Mouse (Mus musculus) stomach, postnatal 0 days (tissue): Measurements from ENCODE around the gene Plcd3. TPM values are rescaled to one million over a fixed set of nuclear protein-coding genes. Genes with fewer than 3 reads are reported as not detected.

ENCODE experiments used
- ATAC-seq: fragments of 200-750 bp; cut with Nextera tagmentation; 2 replicates; pipeline ENCODE4 v1.8.0; 2017; ENCODE audit not compliant: low FRiP score, low TSS enrichment
- DNase-seq: peaks from one replicate; pipeline ENCODE4 v3.0.0-alpha.2; 2016; ENCODE audit warnings: low spot score
- H3K27ac ChIP-seq: fragments of 300-500 bp; sonication (generic); replicated peaks from 2 replicates; pipeline ENCODE4 v1.5.1; 2014; ENCODE audit warnings: mild to moderate bottlenecking, control low read depth
- H3K27me3 ChIP-seq: fragments of 300-500 bp; sonication (generic); 2 replicates; pipeline ENCODE4 v1.6.1; 2014; ENCODE audit warnings: low read length; ENCODE audit not compliant: control insufficient read depth, insufficient read depth
- H3K36me3 ChIP-seq: fragments of 300-500 bp; sonication (generic); 2 replicates; pipeline ENCODE4 v1.6.1; 2014; ENCODE audit warnings: low read length, mixed read lengths; ENCODE audit not compliant: control insufficient read depth, insufficient read depth
- H3K4me1 ChIP-seq: fragments of 300-500 bp; sonication (generic); replicated peaks from 2 replicates; pipeline ENCODE4 v1.6.1; 2014; ENCODE audit warnings: antibody characterized with exemption; ENCODE audit not compliant: control insufficient read depth, insufficient read depth
- H3K4me2 ChIP-seq: fragments of 300-500 bp; sonication (generic); replicated peaks from 2 replicates; pipeline ENCODE4 v1.6.1; 2014; ENCODE audit warnings: low read depth, mild to moderate bottlenecking, control low read depth, moderate library complexity
- H3K4me3 ChIP-seq: fragments of 300-500 bp; sonication (generic); 2 replicates; pipeline ENCODE4 v1.5.1; 2014; ENCODE audit warnings: low read depth, low read length, control low read depth
- H3K9ac ChIP-seq: fragments of 300-500 bp; sonication (generic); 2 replicates; pipeline ENCODE4 v1.6.1; 2014; ENCODE audit warnings: mild to moderate bottlenecking, low read length, control low read depth, mixed read lengths
- H3K9me3 ChIP-seq: fragments of 300-500 bp; sonication (generic); 2 replicates; pipeline ENCODE4 v1.6.1; 2016; ENCODE audit warnings: low read length; ENCODE audit not compliant: control insufficient read depth
- CTCF ChIP-seq: IDR thresholded peaks from 2 replicates; pipeline ENCODE4 v1.5.1; 2016; ENCODE audit warnings: antibody characterized with exemption, low read depth, mild to moderate bottlenecking, moderate library complexity
- EP300 ChIP-seq: optimal IDR thresholded peaks from 2 replicates; pipeline ENCODE3; 2016; ENCODE audit warnings: antibody characterized with exemption
- WGBS: fragments of 180-500 bp; shearing (Covaris S2); extraction: QIAGEN DNeasy Blood & Tissue Kit; methylation state at CpG from one replicate; pipeline ENCODE4 v1.1.7; 2014; 5-methylcytosine and 5-hydroxymethylcytosine counted together
- polyA plus RNA-seq: library from polyadenylated mRNA; unstranded; fragments of >200 nt; fragmentation: Nextera tagmentation; extraction: Ambion mirVana; gene quantifications from 2 replicates; pipeline ENCODE4 v1.2.1, GENCODE M21; 2015

Plcd3 gene
- polyA plus RNA-seq, 1 experiment from 2014 or later, result 4.2 TPM

DNA sequence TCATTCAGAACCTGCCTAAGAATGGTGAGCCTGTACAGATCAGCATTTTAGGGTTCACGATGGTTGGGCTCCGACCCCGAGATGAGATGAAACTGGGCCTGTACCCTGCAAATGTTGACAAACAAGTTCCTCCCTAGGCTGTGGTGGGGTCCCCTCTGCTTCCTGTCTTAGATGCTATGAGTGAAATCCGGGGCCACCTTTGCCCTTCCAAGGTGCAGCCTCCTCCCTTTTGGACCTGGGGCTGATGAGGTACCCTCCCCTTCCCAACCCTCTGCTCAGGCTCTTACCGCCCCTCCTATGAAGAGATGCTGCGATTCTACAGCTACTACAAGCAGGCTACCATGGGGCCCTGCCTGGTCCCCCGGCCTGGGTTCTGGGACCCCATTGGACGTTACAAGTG lies 2.2 kb upstream of the Plcd3 start:
- DNase-seq (no peak), ATAC-seq (no peak)
- Histone ChIP-seq H3K4me2 (peak overlapping the region; percentile 86), H3K4me1 (peaks cover 3% of the 10 kb centered on the region), H3K36me3 (peaks cover 4% of the 10 kb centered on the region), H3K4me3 (peak overlapping the region; percentile 57), H3K9ac (peak overlapping the region; percentile 61), H3K9me3 (no peaks in the 10 kb centered on the region), H3K27ac (peak overlapping the region; percentile 63), H3K27me3 (no peaks in the 10 kb centered on the region)
- 53% methylated on average over 8 of the region's 8 CpGs for WGBS
- no peak for TF ChIP-seq CTCF
- no peak for TF ChIP-seq EP300

GRCm38 (mm10) chr11:103102725-103103349 lies 1.4 kb upstream of the Plcd3 start:
- H3K36me3 ChIP-seq, result peaks cover 4% of the 10 kb centered on the region
- ATAC-seq (peak; percentile 93), DNase-seq (peak; percentile 98)
- no peaks in the 10 kb centered on the region for H3K9me3 ChIP-seq
- peak; percentile 71 for TF ChIP-seq EP300
- TF ChIP-seq CTCF, result peak; percentile 100
- peak overlapping the region; percentile 71 for H3K9ac ChIP-seq
- under 1% methylated on average over 35 of the region's 35 CpGs for WGBS
- peak overlapping the region; percentile 63 for H3K27ac ChIP-seq
- peak overlapping the region; percentile 86 for H3K4me2 ChIP-seq
- no peaks in the 10 kb centered on the region for H3K27me3 ChIP-seq
- H3K4me1 ChIP-seq, result peaks cover 3% of the 10 kb centered on the region
- H3K4me3 ChIP-seq, result peak overlapping the region; percentile 61

GRCm38 (mm10) chr11:103101866-103102501 lies 526 bp upstream of the Plcd3 start:
- H3K36me3 ChIP-seq, result peaks cover 4% of the 10 kb centered on the region
- peak overlapping the region; percentile 71 for H3K9ac ChIP-seq
- no peaks in the 10 kb centered on the region for H3K9me3 ChIP-seq
- peak overlapping the region; percentile 61 for H3K4me3 ChIP-seq
- DNase-seq (peak; percentile 69), ATAC-seq (peak; percentile 40)
- peak overlapping the region; percentile 37 for H3K27ac ChIP-seq
- H3K4me2 ChIP-seq, result peak overlapping the region; percentile 85
- no peak for TF ChIP-seq EP300
- TF ChIP-seq CTCF, result no peak
- no peaks in the 10 kb centered on the region for H3K27me3 ChIP-seq
- H3K4me1 ChIP-seq, result peaks cover 5% of the 10 kb centered on the region
- 2% methylated on average over 30 of the region's 30 CpGs for WGBS

- H3K27ac ChIP-seq, result no peak overlapping the region
- DNase-seq (no peak), ATAC-seq (no peak)
Measured at GRCm38 (mm10) chr11:103100361-103100760, 1.1 kb downstream of the Plcd3 start.

GRCm38 (mm10) chr11:103099352-103099940 lies 2.0 kb downstream of the Plcd3 start:
- H3K27ac ChIP-seq, result peak overlapping the region; percentile 8; the same call in 1 of the 2 replicates
- no peak overlapping the region for H3K4me2 ChIP-seq
- no peak overlapping the region for H3K4me3 ChIP-seq
- TF ChIP-seq EP300 (no peak), CTCF (no peak)
- H3K9me3 ChIP-seq, result no peaks in the 10 kb centered on the region
- DNase-seq, result no peak
- no peak for ATAC-seq
- H3K27me3 ChIP-seq, result no peaks in the 10 kb centered on the region
- no peaks in the 10 kb centered on the region for H3K36me3 ChIP-seq
- no peak overlapping the region for H3K9ac ChIP-seq
- WGBS, result 68% methylated on average over 12 of the region's 12 CpGs
- H3K4me1 ChIP-seq, result peaks cover 5% of the 10 kb centered on the region; the same call in 1 of the 2 replicates

More at GRCm38 (mm10) chr11:103100361-103100760, 1.1 kb downstream of the Plcd3 start:
- Histone ChIP-seq H3K27me3 (no peaks in the 10 kb centered on the region), H3K36me3 (no peaks in the 10 kb centered on the region; the same call in 1 of the 2 replicates), H3K4me2 (peak overlapping the region; percentile 85), H3K9me3 (no peaks in the 10 kb centered on the region), H3K4me3 (no peak overlapping the region), H3K9ac (no peak overlapping the region), H3K4me1 (peaks cover 5% of the 10 kb centered on the region)
- WGBS, result 73% methylated on average over 8 of the region's 8 CpGs
- no peak for TF ChIP-seq CTCF
- no peak for TF ChIP-seq EP300
